Mouse (Mus musculus) lung, postnatal 0 days (tissue): ENCODE results near the gene Itgb5.

ENCODE experiments used
- CTCF ChIP-seq: IDR thresholded peaks from 2 replicates; pipeline ENCODE4 v1.5.1; 2016; ENCODE audit warnings: antibody characterized with exemption, mild to moderate bottlenecking
- EP300 ChIP-seq: IDR thresholded peaks from 2 replicates; pipeline ENCODE4 v1.6.1; 2016; ENCODE audit warnings: antibody characterized with exemption, mild to moderate bottlenecking, control low read depth

- TF ChIP-seq CTCF (no peak), EP300 (no peak)
Observed at GRCm38 (mm10) chr16:33885021-33885471, 55.6 kb downstream of the Itgb5 start.
